Comparison of ENCODE assay signal across 9 mouse cellular contexts in genomic region chr16:31506665-31507456, GRCm38 (mm10).
A peak's percentile ranks its signal among the peaks of the same experiment; 100 is the strongest.
DNase-seq lines count a peak whose midpoint lies in the region; ATAC-seq and TF ChIP-seq lines count a peak whose summit lies in the region.
"Had no signal": no experiment of that assay in that cellular context is flagged by ENCODE, and none has a peak within 500 bp of the region (broad histone marks: within the 10 kb centered on the region; RNA-seq: fewer than 3 reads in every experiment).

No protein-coding gene starts in this region.

- no peaks in the 10 kb centered on the region for H3K36me3 ChIP-seq in forebrain, embryonic 10.5 days (replicated peaks)
- no peaks in the 10 kb centered on the region for H3K36me3 ChIP-seq in forebrain, embryonic 13.5 days (ENCODE audit: poor library complexity, severe bottlenecking)
- no peaks in the 10 kb centered on the region for H3K36me3 ChIP-seq in E14TG2a.4 (ENCODE audit: insufficient read depth, low read length)
- H3K36me3 ChIP-seq in embryonic facial prominence, embryonic 14.5 days (ENCODE audit: control insufficient read depth, insufficient read depth, low read length) = no peaks in the 10 kb centered on the region

- TF ChIP-seq CTCF in E14TG2a.4 (conservative IDR thresholded peaks at IDR 0.05; ENCODE audit: low read length) = no peak
- TF ChIP-seq CTCF in cerebellum, adult 2 months (IDR thresholded peaks at IDR 0.05; ENCODE audit: borderline replicate concordance, insufficient read depth, low read depth, low read length) = no peak

- WGBS in forebrain, embryonic 10.5 days = 42% methylated on average over 10 of the region's 10 CpGs
- 51% methylated on average over 10 of the region's 10 CpGs for WGBS in forebrain, embryonic 13.5 days
- 45% methylated on average over 10 of the region's 10 CpGs for WGBS in embryonic facial prominence, embryonic 14.5 days
- 24% methylated on average over 10 of the region's 10 CpGs for WGBS in large intestine, adult 2 months
- 72% methylated on average over 10 of the region's 10 CpGs for WGBS in cerebellum, adult 2 months

- H3K27ac ChIP-seq in forebrain, embryonic 10.5 days = peak overlapping the region; percentile 65
- H3K27ac ChIP-seq in forebrain, embryonic 13.5 days = no peak overlapping the region
- no peak overlapping the region for H3K27ac ChIP-seq in embryonic facial prominence, embryonic 14.5 days (replicated peaks; ENCODE audit: low read depth, low read length)
- no peak overlapping the region for H3K27ac ChIP-seq in cerebellum, adult 2 months (ENCODE audit: insufficient read depth, low read length)

- no peak for TF ChIP-seq POLR2A in cerebellum, adult 2 months (IDR thresholded peaks at IDR 0.05; ENCODE audit: borderline replicate concordance, insufficient read depth, low read length)

- DNase-seq in forebrain, embryonic 10.5 days (ENCODE audit: extremely low spot score, low spot score) = no peak
- peak; percentile 67 for DNase-seq in embryonic facial prominence, embryonic 14.5 days (ENCODE audit: low spot score)
- peak; percentile 84 for DNase-seq in large intestine, adult 2 months (ENCODE audit: low read depth, low spot score)
- DNase-seq in skeletal muscle tissue, adult 2 months (ENCODE audit: low read depth, low spot score) = peak; percentile 23
- DNase-seq in cerebellum, adult 2 months = no peak
- DNase-seq in cerebellum, adult 18-20 months = no peak

- no peak overlapping the region for H3K4me2 ChIP-seq in forebrain, embryonic 13.5 days
- peak overlapping the region; percentile 13; the same call in 1 of the 2 replicates for H3K4me2 ChIP-seq in embryonic facial prominence, embryonic 14.5 days (ENCODE audit: low read depth, low read length)

- ATAC-seq in forebrain, embryonic 13.5 days = no peak
- ATAC-seq in embryonic facial prominence, embryonic 14.5 days (ENCODE audit: low read depth) = peak; percentile 27; the same call in 1 of the 2 replicates

- peaks cover 10% of the 10 kb centered on the region; the same call in 1 of the 2 replicates for H3K27me3 ChIP-seq in forebrain, embryonic 10.5 days (ENCODE audit: poor library complexity, severe bottlenecking)
- no peaks in the 10 kb centered on the region for H3K27me3 ChIP-seq in forebrain, embryonic 13.5 days
- peaks cover 4% of the 10 kb centered on the region; the same call in 1 of the 2 replicates for H3K27me3 ChIP-seq in E14TG2a.4 (ENCODE audit: insufficient read depth, low read length)
- H3K27me3 ChIP-seq in embryonic facial prominence, embryonic 14.5 days (replicated peaks; ENCODE audit: control insufficient read depth, insufficient read depth, low read length) = no peaks in the 10 kb centered on the region
- H3K27me3 ChIP-seq in cerebellum, adult 2 months (ENCODE audit: control insufficient read depth, insufficient read depth, low read length) = no peaks in the 10 kb centered on the region
- H3K27me3 ChIP-seq: CH12.LX had no signal

- no peaks in the 10 kb centered on the region for H3K9me3 ChIP-seq in forebrain, embryonic 10.5 days
- H3K9me3 ChIP-seq in forebrain, embryonic 13.5 days (replicated peaks) = no peaks in the 10 kb centered on the region
- H3K9me3 ChIP-seq in E14TG2a.4 (ENCODE audit: low read length) = no peaks in the 10 kb centered on the region
- H3K9me3 ChIP-seq in embryonic facial prominence, embryonic 14.5 days (ENCODE audit: control insufficient read depth, low read length) = no peaks in the 10 kb centered on the region

- H3K4me1 ChIP-seq in forebrain, embryonic 10.5 days = peaks cover 63% of the 10 kb centered on the region
- peaks cover 41% of the 10 kb centered on the region for H3K4me1 ChIP-seq in forebrain, embryonic 13.5 days
- H3K4me1 ChIP-seq in E14TG2a.4 (replicated peaks; ENCODE audit: low read depth, low read length) = peaks cover 76% of the 10 kb centered on the region
- peaks cover 27% of the 10 kb centered on the region for H3K4me1 ChIP-seq in embryonic facial prominence, embryonic 14.5 days (ENCODE audit: control insufficient read depth, insufficient read depth, low read length)
- H3K4me1 ChIP-seq in cerebellum, adult 2 months (ENCODE audit: control insufficient read depth, insufficient read depth, low read length) = peaks cover 3% of the 10 kb centered on the region

- no peak overlapping the region for H3K9ac ChIP-seq in forebrain, embryonic 13.5 days
- H3K9ac ChIP-seq in embryonic facial prominence, embryonic 14.5 days (ENCODE audit: low read depth, low read length) = no peak overlapping the region

- H3K4me3 ChIP-seq in forebrain, embryonic 10.5 days = peak overlapping the region; percentile 12; the same call in 1 of the 2 replicates
- no peak overlapping the region for H3K4me3 ChIP-seq in forebrain, embryonic 13.5 days
- peak overlapping the region; percentile 69 for H3K4me3 ChIP-seq in E14TG2a.4 (replicated peaks; ENCODE audit: low read length)
- H3K4me3 ChIP-seq in embryonic facial prominence, embryonic 14.5 days (ENCODE audit: low read depth, low read length) = no peak overlapping the region
- H3K4me3 ChIP-seq in cerebellum, adult 2 months (replicated peaks; ENCODE audit: insufficient read depth, low read depth, low read length) = no peak overlapping the region

Comparison
In these comparisons a context has a peak if more than half of its experiments do, and no peak if none do; other contexts are left out.
1. H3K4me3 ChIP-seq: peak in forebrain, embryonic 10.5 days (single experiment) and E14TG2a.4 (single experiment); none in forebrain, embryonic 13.5 days (single experiment), embryonic facial prominence, embryonic 14.5 days (single experiment) and cerebellum, adult 2 months (single experiment).
2. DNase-seq: peak in embryonic facial prominence, embryonic 14.5 days (single experiment), large intestine, adult 2 months (single experiment) and skeletal muscle tissue, adult 2 months (single experiment); none in forebrain, embryonic 10.5 days (single experiment), cerebellum, adult 2 months (0 of 2) and cerebellum, adult 18-20 months (0 of 2).